Mouse (Mus musculus): ENCODE results near the gene Mras.

- TF ChIP-seq CTCF (IDR thresholded peaks at IDR 0.05) (no peak), EP300 (IDR thresholded peaks at IDR 0.05) (no peak)
Observed at GRCm38 (mm10) chr9:99345351-99345792, 91.8 kb downstream of the Mras start.
